Mouse (Mus musculus) lung, adult 2 months (tissue): ENCODE results near the gene Rgs13.

ENCODE experiments used
- CTCF ChIP-seq: fragments of 200-500 bp; IDR thresholded peaks from 2 replicates; pipeline ENCODE4 v1.5.1; 2011; ENCODE audit warnings: mild to moderate bottlenecking, low read length, control low read depth; ENCODE audit not compliant: insufficient read depth
- POLR2A ChIP-seq: fragments of 200-500 bp; IDR thresholded peaks from 2 replicates; pipeline ENCODE4 v1.6.1; 2011; ENCODE audit warnings: low read depth, mild to moderate bottlenecking, control low read depth, low read length, borderline replicate concordance; ENCODE audit errors: extremely low read depth

DNA sequence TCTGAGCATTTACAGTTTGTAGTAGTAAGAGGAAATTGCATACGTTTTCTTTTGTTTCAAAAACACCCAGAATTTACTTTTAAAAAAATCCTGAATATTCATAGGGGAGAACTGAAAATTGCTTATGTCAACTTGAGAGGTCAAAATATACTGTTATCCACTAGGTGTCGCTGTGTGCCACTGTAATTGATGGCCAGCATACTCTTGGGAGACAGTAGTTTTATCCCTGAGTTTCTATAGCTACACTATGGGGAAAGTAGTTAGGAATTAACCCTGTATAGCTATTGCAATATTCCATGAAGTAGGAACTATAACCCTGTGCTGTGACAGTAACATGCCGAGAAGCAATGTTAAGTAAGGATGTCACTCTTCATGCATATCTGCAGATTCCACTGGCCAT lies 20.5 kb upstream of the Rgs13 start:
- TF ChIP-seq CTCF = peak; percentile 34; the same call in 1 of the 2 replicates
- TF ChIP-seq POLR2A = no peak
